Mouse (Mus musculus) myocyte (in vitro differentiated cells): ENCODE results near the gene Hmcn2.

ENCODE experiments used
- CEBPB ChIP-seq: IDR thresholded peaks from 2 replicates; pipeline ENCODE4 v1.6.1; 2011; ENCODE audit warnings: mild to moderate bottlenecking, moderate library complexity; ENCODE audit not compliant: poor library complexity, insufficient read depth, severe bottlenecking
- E2F4 ChIP-seq: IDR thresholded peaks from one replicate; pipeline ENCODE4 v1.6.1; 2011; ENCODE audit warnings: mild to moderate bottlenecking, control low read depth, moderate library complexity; ENCODE audit not compliant: insufficient read depth
- MAX ChIP-seq: IDR thresholded peaks from one replicate; pipeline ENCODE4 v1.6.1; 2011; ENCODE audit warnings: low read depth, mild to moderate bottlenecking, control low read depth
- MYOG ChIP-seq, 3 experiments: IDR thresholded peaks; one replicate each; pipeline ENCODE4 v1.6.1; 2011; ENCODE audit warnings: control low read depth in 2 of 3, low read depth in 2 of 3, mild to moderate bottlenecking in 2 of 3; ENCODE audit not compliant: insufficient read length in 2 of 3, control insufficient read depth in 1 of 3, insufficient read depth in 1 of 3
- POLR2A ChIP-seq: IDR thresholded peaks from one replicate; pipeline ENCODE4 v1.6.1; 2011; ENCODE audit warnings: low read depth, mild to moderate bottlenecking, control low read depth, moderate library complexity; ENCODE audit not compliant: insufficient read length
- POLR2AphosphoS2 ChIP-seq: IDR thresholded peaks from one replicate; pipeline ENCODE4 v1.6.1; 2011; ENCODE audit warnings: low read depth, control low read depth; ENCODE audit not compliant: insufficient read length
- TCF3 ChIP-seq: IDR thresholded peaks from one replicate; pipeline ENCODE4 v1.6.1; 2011; ENCODE audit warnings: low read depth, control low read depth; ENCODE audit not compliant: insufficient read length
- USF1 ChIP-seq: IDR thresholded peaks from one replicate; pipeline ENCODE4 v1.6.1; 2011; ENCODE audit warnings: low read depth, mild to moderate bottlenecking, control low read depth, moderate library complexity

DNA sequence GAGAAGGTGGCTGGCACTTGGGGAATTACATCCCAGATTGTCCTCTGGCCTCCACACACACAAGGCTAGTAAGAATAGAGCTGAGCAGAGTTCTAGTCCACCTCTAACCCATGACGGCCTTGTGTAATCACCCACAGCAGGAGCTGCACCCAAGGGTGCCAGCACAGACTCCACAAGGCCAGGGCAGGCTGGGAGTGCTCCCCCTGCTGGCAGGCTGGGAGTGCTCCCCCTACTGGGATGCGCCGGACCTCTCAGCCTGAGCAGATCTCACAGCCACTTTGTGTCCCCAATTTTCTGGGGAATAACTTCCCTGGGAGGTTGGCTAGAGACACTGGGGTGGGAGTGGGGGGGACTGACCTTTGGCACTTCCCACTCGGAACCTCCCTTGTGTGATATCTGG is 68.7 kb downstream of the Hmcn2 start:
- TF ChIP-seq POLR2AphosphoS2 = no peak
- TF ChIP-seq USF1 = no peak
- TF ChIP-seq POLR2A = no peak
- TF ChIP-seq TCF3 = no peak
- TF ChIP-seq MAX = no peak
- TF ChIP-seq MYOG (IDR thresholded peaks at IDR 0.05; ENCODE audit: control insufficient read depth in 1 of 3, insufficient read depth in 1 of 3, insufficient read length in 2 of 3, low read depth in 2 of 3) = no peak
- no peak for TF ChIP-seq CEBPB
- TF ChIP-seq E2F4 = no peak
